Mouse (Mus musculus) neural tube, embryonic 10.5 days (tissue): Measurements from ENCODE around the gene Gcnt3.

Experiments used
- DNase-seq: peaks from one replicate; pipeline ENCODE4 v3.0.0-alpha.2; 2017; ENCODE audit warnings: low spot score; ENCODE audit errors: extremely low spot score

Gene Gcnt3

GRCm38 (mm10) chr9:70037988-70038387 lies at the start of gene Gcnt3:
Gene Gcnt3 (minus strand): TSS chr9:70038088.
- no peak for DNase-seq

- DNase-seq: no peak
Observed at GRCm38 (mm10) chr9:70087379-70087778, 49.5 kb upstream of the Gcnt3 start.

- DNase-seq: no peak
Observed at GRCm38 (mm10) chr9:70086091-70086490, 48.2 kb upstream of the Gcnt3 start.

- peak; percentile 48 for DNase-seq
Observed at GRCm38 (mm10) chr9:70084107-70084506, 46.2 kb upstream of the Gcnt3 start.

- DNase-seq: no peak
Observed at GRCm38 (mm10) chr9:70082357-70083204, 44.7 kb upstream of the Gcnt3 start.

DNA sequence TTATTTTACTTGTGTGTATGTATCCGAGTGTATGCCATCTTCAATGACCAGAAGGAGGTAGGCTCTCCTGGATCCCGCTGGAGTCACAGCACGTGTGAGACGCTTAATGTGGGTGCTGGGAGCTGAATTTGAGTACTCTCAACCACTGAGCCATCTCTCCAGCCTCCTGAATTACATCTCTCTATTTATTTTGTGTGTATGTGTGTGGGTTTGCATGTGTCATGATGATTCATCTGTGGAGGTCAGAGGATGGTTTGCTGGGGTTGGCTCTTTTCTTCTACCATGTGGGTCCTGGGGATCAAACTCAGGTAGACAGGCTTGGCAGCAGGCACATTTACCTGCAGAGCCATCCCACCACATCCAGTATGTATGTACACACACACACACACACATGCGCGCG lies 43.9 kb upstream of the Gcnt3 start:
- no peak for DNase-seq

DNA sequence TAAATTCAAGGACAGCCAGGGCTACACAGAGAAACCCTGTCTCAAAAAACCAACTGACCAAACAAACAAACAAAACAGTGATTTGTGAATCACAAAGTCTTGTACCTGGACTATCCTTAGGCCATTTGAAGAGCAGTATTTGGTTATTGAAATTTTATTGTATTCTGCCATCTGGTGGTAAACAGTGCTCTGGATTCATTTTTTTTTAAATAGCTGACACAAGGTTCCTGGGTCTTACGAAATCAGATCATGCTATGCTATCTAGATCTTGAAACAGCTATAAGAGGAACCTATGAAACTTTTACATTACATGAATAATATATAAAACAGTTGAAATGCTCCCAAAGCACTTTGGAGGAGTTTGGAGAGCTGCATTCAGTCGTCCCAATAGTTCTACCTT lies 43.1 kb upstream of the Gcnt3 start:
- DNase-seq: no peak

DNA sequence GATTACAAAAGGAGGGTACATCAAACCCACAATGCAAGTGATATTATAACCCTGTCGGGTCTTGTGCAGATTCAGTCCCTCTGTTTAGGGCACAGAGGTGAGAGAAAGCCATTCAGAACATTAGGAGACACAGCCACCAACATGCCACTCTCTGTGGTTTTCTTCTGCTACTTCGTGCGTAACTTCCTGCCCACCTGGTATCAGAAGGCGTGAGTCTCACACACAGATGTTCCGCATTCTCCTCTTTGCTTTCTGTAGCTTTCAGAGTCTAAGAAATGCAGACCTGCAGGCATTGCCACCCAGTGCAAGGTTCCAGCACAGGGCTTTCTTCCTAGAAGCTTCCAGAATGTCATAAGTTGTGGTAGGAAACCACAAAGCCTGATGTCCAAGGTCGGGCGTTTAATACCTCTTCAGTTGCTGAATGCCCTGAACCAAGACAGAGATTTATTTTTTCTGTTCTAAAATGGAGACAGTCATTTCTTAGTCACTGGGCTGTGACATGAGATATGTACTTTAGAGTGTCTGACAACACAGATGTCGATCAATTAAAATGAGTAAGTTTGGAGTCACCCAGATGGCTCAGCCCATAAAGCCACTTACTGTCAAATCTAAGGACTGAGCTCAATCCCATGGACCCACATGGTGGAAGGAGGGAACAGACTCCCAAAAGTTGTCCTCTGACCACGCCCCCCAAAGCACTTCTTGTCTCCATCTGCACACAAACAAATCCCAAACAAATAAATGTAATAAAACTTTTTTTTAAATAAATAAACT lies 42.3 kb upstream of the Gcnt3 start:
- no peak for DNase-seq

DNA sequence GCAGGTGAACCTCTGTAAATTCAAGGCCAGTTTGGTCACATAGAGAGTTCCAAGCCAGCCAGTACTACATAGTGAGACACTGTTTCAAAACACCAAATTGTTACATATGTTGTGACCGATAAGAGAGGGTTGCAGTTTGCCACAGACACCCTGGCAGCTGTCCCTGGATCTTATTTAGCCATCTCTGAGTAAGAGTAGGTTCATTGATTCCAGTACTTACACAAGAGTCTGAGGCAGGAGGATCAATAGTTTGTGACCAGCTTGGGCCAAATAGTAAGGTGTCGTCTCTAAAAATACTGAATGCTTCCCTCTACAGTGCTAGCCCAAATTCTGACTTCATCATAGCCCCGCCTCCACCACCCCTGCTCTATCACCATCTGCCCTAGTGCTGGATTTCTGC lies 40.1 kb upstream of the Gcnt3 start:
- DNase-seq: no peak

GRCm38 (mm10) chr9:70077170-70077569 lies 39.3 kb upstream of the Gcnt3 start:
- DNase-seq: no peak

DNA sequence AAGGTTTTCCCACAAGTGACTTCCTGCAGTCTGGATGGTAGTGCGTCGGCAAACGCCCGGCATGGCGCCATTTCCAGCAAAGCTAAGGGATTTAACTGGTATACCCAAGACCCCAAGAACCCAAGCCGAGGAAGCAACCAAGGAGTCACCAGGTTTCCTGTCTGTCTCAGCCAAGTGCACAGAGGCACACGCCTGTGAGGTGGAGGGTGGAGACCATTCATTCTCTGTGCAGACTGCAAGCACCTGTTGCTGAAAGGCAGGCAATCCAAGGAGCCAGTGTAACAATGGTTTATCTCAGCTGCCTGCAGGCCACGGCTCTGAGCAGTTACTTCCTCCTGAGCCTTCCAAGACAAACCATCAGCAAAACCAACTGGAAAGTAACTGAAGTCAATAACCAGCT lies 34.5 kb upstream of the Gcnt3 start:
- no peak for DNase-seq

DNA sequence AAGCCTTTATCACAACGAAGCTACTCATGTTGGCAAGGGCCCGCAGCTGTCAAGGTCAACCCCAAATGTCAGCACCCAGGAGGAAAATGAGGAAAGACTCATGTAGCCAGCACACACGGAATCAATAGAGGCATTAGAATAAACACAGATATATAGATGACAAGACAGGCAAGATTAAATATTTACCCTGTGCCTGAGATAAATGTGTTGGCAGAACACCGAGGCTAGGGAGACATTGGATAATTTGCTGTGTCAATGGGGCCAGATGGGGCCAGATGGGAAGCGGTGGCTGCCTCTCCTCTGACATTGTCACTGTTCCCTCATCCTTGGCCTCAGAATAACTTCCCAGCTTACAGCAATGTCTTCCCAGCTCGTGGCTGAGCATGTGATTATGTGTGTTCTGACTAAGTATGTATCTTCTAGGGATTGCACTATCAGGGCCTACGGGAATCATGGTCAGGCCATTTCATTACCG lies 32.1 kb upstream of the Gcnt3 start:
- DNase-seq: no peak

DNA sequence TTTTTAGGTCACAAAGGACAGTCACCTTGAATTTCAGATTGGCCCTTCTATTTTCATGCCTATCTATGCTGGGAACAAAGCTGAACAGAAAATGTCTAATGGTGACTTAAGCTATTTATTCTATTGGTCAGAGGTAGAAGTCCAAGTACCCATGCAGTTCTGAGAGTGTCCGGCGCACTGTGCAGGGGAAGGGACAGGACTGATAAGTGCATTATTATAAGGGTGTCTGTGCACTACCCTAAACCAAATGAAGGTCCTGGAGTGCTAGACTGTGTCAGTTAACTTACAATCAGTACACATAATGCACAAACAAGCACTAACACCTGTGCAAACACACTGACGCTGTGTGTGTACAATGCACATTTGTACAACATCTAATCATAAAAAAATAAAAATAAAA lies 29.6 kb upstream of the Gcnt3 start:
- no peak for DNase-seq

DNA sequence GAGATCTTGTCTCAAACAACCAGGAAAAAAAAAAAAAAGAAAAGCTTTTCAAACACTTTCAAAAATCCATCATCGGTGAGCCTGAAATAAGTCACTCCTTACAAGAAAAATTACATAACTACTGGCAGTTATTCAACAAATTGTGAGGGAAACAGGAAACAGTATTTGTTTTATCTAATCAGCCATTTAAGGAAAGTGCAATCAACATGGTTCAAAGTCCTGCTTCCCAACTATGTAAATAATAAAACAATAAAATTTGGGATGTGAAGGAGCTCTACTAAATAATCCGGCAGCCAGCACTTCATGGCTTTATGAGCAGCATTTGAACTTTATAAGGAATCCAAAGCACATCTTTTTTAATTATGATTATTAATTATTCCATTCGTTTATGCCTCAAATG lies 24.1 kb upstream of the Gcnt3 start:
- DNase-seq: no peak

GRCm38 (mm10) chr9:70053411-70053810 lies 15.5 kb upstream of the Gcnt3 start:
- no peak for DNase-seq

DNA sequence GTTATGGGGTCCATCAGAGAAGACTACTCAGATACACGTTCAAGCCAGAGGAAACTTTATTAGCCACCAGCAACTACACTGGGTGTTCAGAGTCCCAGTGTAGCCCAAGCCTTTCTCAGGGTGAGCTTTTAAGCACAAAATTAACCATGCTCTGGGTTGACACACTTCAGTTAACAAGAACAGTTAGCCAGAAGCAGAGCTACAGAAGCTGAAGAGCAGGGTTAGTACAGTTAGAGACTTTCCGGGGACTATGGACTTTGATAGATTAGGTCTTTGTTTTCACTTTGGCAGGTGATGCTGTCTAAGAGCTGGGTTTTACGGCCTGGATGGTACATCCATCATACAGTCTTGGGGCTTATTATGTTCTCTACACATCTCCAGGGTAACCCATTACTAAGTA lies 14.8 kb upstream of the Gcnt3 start:
- DNase-seq: no peak

DNA sequence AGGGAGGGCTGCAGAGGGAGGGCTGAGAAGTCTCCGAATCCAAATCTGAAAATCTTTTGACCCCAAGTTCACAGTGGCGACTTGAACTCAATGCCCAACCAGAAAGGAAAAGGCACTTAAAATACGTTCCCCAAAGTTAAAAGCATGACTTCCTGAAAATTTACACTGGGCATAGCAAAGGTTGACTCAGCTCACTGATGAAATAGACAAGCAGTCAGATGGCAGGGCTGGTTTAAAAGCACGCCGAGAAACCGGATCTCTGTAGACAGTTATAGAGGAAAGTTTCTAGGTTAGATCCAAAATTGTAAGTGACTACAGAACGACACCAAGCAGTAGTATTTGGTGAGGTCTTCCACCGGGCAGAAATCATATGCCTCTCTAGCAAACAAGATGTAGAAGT lies 12.0 kb upstream of the Gcnt3 start:
- DNase-seq: no peak

- DNase-seq: peak; percentile 17
Observed at GRCm38 (mm10) chr9:70049416-70049783, 11.5 kb upstream of the Gcnt3 start.

DNA sequence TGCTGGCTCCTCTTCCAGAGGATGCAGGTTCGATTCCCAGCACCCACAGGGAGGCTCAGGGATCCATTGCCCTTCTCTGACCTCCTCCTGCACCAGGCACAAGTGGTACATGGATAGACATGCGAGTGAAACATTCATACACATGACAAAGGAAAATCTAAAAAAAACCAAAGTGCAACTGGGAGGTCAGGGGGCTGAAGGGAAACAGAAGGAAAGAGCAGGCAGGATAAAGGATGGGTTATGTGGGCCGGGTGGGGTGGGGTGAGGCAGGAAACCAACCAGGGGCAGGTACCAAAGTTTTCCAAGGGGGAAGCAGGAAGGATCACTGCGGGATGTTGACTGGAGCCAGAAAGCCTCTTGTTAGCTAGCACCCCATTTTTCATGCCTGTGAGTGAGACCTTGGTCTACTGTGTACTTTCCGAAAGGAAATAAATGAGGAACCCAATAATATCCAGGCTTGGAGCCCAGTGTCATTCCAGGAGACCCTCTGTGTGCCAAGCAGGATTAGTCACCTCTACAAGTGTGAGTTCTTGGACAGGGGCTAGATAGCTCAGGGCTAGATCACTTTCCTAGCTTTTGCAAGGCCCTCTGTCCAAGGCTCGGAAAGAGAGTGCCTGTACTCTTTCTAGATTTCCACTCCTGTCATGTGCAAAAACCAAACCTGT lies 11.0 kb upstream of the Gcnt3 start:
- no peak for DNase-seq

DNA sequence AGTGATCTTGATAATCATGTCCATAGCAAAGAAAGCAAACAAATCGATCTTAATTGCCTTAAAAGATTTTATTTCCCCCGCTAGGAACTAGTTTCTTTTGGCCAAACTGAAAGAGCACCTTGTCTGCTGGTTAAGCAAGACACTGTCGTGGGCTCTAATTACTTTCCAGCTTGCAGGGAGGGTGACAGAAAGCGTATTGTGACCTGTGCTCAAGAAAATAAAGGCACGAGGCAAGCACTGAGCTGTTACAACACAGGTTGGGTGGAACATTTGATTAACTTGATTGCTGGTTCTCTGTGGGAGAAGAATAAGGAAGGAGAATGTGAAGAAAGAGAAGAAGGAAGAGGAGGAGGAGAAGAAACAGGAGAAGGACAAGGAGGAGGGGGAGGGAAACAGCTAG lies 10.4 kb upstream of the Gcnt3 start:
- no peak for DNase-seq

GRCm38 (mm10) chr9:70047839-70048238 lies 10.0 kb upstream of the Gcnt3 start:
- DNase-seq: no peak

- no peak for DNase-seq
Observed at GRCm38 (mm10) chr9:70046255-70046654, 8.4 kb upstream of the Gcnt3 start.
